Mouse (Mus musculus) neural tube, embryonic 10.5 days (tissue): ENCODE results near the gene Gm16451.
"Not testable (repeated sequence)": the region's sequence is repeated elsewhere in the genome, so short reads cannot be mapped to it uniquely, and the experiment has no call there.

Source experiments
- DNase-seq: peaks from one replicate; pipeline ENCODE4 v3.0.0-alpha.2; 2017; ENCODE audit warnings: low spot score; ENCODE audit errors: extremely low spot score

Gene Gm16451

DNA sequence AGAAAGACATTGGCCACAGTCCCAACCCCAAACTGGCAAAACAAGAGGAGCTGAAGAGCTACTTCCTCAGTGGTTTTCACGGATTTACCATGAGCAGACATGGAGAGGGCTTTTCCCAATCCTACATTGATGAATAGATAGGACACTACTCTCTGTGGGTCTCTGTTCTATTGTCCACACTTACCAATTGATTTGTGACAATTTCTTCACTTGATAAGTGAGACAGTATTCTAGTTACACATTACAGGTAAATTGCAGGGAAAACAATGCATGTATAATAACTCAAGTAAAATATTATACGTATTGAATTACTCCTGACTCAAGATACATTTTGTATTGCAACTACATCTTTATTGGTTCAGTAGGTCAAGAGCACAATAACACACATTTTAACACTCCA is at the start of gene Gm16451:
Gene Gm16451 (minus strand): TSS at position 101 of the 400 bp plus-strand sequence.
- DNase-seq = not testable (repeated sequence)

DNA sequence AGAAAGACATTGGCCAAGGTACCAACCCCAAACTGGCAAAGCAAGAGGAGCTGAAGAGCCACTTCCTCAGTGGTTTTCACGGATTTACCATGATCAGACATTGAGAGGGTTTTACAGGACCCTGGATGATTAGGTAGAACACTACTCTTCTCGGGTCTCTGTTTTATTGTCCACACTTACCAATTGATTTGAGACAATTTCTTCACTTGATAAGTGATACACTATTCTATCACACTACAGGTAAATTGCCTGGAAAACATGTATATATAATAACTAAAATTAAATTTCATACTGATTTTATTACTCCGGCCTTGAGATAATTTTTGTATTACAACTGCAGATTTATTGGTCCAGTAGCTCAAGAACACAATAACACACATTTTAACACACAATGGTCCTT is 45.9 kb upstream of the Gm16451 start, which contains the start of gene Vmn1r142:
Gene Vmn1r142 (minus strand): TSS at position 101 of the 400 bp plus-strand sequence.
- not testable (repeated sequence) for DNase-seq

GRCm38 (mm10) chr7:22134641-22135040 is 16.6 kb upstream of the Gm16451 start, which contains the start of gene Gm10666:
Gm10666 (minus strand) TSS chr7:22134741.
- not testable (repeated sequence) for DNase-seq

DNA sequence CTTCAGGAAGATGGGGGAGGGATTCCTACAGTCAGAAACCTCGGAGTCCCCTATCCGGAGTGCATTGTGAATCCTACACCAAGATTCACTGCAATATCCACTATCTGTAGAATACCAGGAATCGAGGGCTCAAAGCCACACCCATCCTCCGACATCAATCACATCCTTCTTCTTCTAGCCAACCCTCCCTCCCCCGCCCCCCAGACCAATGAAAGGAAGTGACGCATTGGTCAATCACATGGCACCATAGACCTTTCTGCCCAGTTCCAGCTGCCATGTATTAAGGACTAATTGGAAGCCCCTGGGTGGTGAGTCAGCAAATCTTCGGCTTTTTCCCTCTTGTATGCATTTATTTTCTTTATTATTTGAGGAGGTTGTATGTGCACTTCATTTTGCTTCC is 49.3 kb downstream of the Gm16451 start, which contains the start of gene Vmn1r139:
Gene Vmn1r139 (plus strand): TSS at position 301 of the 400 bp plus-strand sequence.
- DNase-seq = not testable (repeated sequence)
